Mouse (Mus musculus): Measurements from ENCODE around the gene Itpr2.
"Not testable (repeated sequence)": the region's sequence is repeated elsewhere in the genome, so short reads cannot be mapped to it uniquely, and the experiment has no call there.

Itpr2 gene

GRCm38 (mm10) chr6:146469936-146470335, 32.1 kb downstream of the Itpr2 start:
- CTCF ChIA-PET, result no interaction called here

GRCm38 (mm10) chr6:146468361-146468760, 33.7 kb downstream of the Itpr2 start:
- CTCF ChIA-PET, result interaction anchor here (0.7 kb wide), 2 partner anchors 43 to 1928 kb away, joined by 4 to 7 read pairs; no protein-coding TSS in a partner anchor

- CTCF ChIA-PET, result not testable (repeated sequence)
Measured at GRCm38 (mm10) chr6:146464645-146465042, 37.4 kb downstream of the Itpr2 start.

GRCm38 (mm10) chr6:146464014-146464644, 37.9 kb downstream of the Itpr2 start:
- CTCF ChIA-PET, result no interaction called here

GRCm38 (mm10) chr6:146460936-146461335, 41.1 kb downstream of the Itpr2 start:
- CTCF ChIA-PET, result interaction anchor here (0.6 kb wide), 1 partner anchor 55 kb away, joined by 3 read pairs; no protein-coding TSS in a partner anchor

- CTCF ChIA-PET, result interaction anchor here (0.5 kb wide), 2 partner anchors 22 to 28 kb away, joined by 4 to 6 read pairs; no protein-coding TSS in a partner anchor
Measured at GRCm38 (mm10) chr6:146458436-146458835, 43.6 kb downstream of the Itpr2 start.

GRCm38 (mm10) chr6:146456741-146457140, 45.3 kb downstream of the Itpr2 start:
- CTCF ChIA-PET, result interaction anchor here (0.7 kb wide), 2 partner anchors 27 to 345 kb away, joined by 3 to 4 read pairs; no protein-coding TSS in a partner anchor

- CTCF ChIA-PET, result no interaction called here
Measured at GRCm38 (mm10) chr6:146454520-146455511, 47.2 kb downstream of the Itpr2 start.

- CTCF ChIA-PET, result no interaction called here
Measured at GRCm38 (mm10) chr6:146452474-146452873, 49.5 kb downstream of the Itpr2 start.

GRCm38 (mm10) chr6:146446032-146446704, 55.9 kb downstream of the Itpr2 start:
- CTCF ChIA-PET, result interaction anchor here (0.8 kb wide), 1 partner anchor 10 kb away, joined by 3 read pairs; no protein-coding TSS in a partner anchor

GRCm38 (mm10) chr6:146439826-146440225, 62.2 kb downstream of the Itpr2 start:
- CTCF ChIA-PET, result no interaction called here

GRCm38 (mm10) chr6:146439071-146439818, 62.8 kb downstream of the Itpr2 start:
- CTCF ChIA-PET, result no interaction called here

- CTCF ChIA-PET, result no interaction called here
Measured at GRCm38 (mm10) chr6:146438057-146438456, 64.0 kb downstream of the Itpr2 start.

GRCm38 (mm10) chr6:146436916-146437496, 65.0 kb downstream of the Itpr2 start:
- CTCF ChIA-PET, result interaction anchor here (0.6 kb wide), 1 partner anchor 9 kb away, joined by 3 read pairs; no protein-coding TSS in a partner anchor

GRCm38 (mm10) chr6:146434217-146434616, 67.8 kb downstream of the Itpr2 start:
- CTCF ChIA-PET, result no interaction called here

GRCm38 (mm10) chr6:146432218-146432865, 69.7 kb downstream of the Itpr2 start:
- CTCF ChIA-PET, result no interaction called here

- CTCF ChIA-PET, result no interaction called here
Measured at GRCm38 (mm10) chr6:146431777-146432176, 70.2 kb downstream of the Itpr2 start.

- CTCF ChIA-PET, result interaction anchor here (0.5 kb wide), 1 partner anchor 27 kb away, joined by 4 read pairs; no protein-coding TSS in a partner anchor
Measured at GRCm38 (mm10) chr6:146429694-146430380, 72.2 kb downstream of the Itpr2 start.

- CTCF ChIA-PET, result interaction anchor here (0.6 to 0.8 kb wide), 2 partner anchors 9 to 44 kb away, joined by 7 to 14 read pairs; no protein-coding TSS in a partner anchor
Measured at GRCm38 (mm10) chr6:146424778-146425177, 77.2 kb downstream of the Itpr2 start.

Data from spleen, embryonic (tissue).